Mouse (Mus musculus) midbrain, postnatal 0 days (tissue): Measurements from ENCODE around the gene Palm. TPM values are rescaled to one million over a fixed set of nuclear protein-coding genes. Genes with fewer than 3 reads are reported as not detected.
A peak's percentile ranks its signal among the peaks of the same experiment; 100 is the strongest.

ENCODE experiments used
- ATAC-seq: fragments of 200-750 bp; cut with Nextera tagmentation; 2 replicates; pipeline ENCODE4 v1.8.0; 2017; ENCODE audit warnings: moderate number of reproducible peaks, mild to moderate bottlenecking, moderate TSS enrichment, moderate library complexity; ENCODE audit not compliant: low FRiP score
- DNase-seq: peaks from one replicate; pipeline ENCODE4 v3.0.0-alpha.2; 2015; ENCODE audit warnings: low spot score
- H3K27ac ChIP-seq: fragments of 300-500 bp; sonication (generic); 2 replicates; pipeline ENCODE4 v1.5.1; 2014; ENCODE audit warnings: low read depth, mild to moderate bottlenecking, low read length, mixed read lengths
- H3K27me3 ChIP-seq: fragments of 300-500 bp; sonication (generic); 2 replicates; pipeline ENCODE4 v1.6.1; 2014; ENCODE audit warnings: low read length, control low read depth, mixed read lengths; ENCODE audit not compliant: insufficient read depth
- H3K36me3 ChIP-seq: fragments of 300-500 bp; sonication (generic); 2 replicates; pipeline ENCODE4 v1.6.1; 2014; ENCODE audit warnings: low read length, control low read depth, mixed read lengths; ENCODE audit not compliant: insufficient read depth
- H3K4me1 ChIP-seq: fragments of 300-500 bp; sonication (generic); 2 replicates; pipeline ENCODE4 v1.6.1; 2014; ENCODE audit warnings: mild to moderate bottlenecking, control low read depth, antibody characterized with exemption, low read length, mixed read lengths; ENCODE audit not compliant: insufficient read depth
- H3K4me2 ChIP-seq: fragments of 300-500 bp; sonication (generic); 2 replicates; pipeline ENCODE4 v1.6.1; 2014; ENCODE audit warnings: low read depth, mild to moderate bottlenecking, low read length, mixed read lengths; ENCODE audit not compliant: poor library complexity, severe bottlenecking
- H3K4me3 ChIP-seq: fragments of 300-500 bp; sonication (generic); 2 replicates; pipeline ENCODE4 v1.5.1; 2014; ENCODE audit warnings: low read depth, mild to moderate bottlenecking, low read length, moderate library complexity
- H3K9ac ChIP-seq: fragments of 300-500 bp; sonication (generic); replicated peaks from 2 replicates; pipeline ENCODE4 v1.6.1; 2014; ENCODE audit warnings: mild to moderate bottlenecking, low read length, moderate library complexity, mixed read lengths; ENCODE audit not compliant: poor library complexity, severe bottlenecking
- H3K9me3 ChIP-seq: fragments of 300-500 bp; sonication (generic); 2 replicates; pipeline ENCODE4 v1.6.1; 2016; ENCODE audit warnings: low read length, control low read depth
- CTCF ChIP-seq: IDR thresholded peaks from 2 replicates; pipeline ENCODE4 v1.5.1; 2016; ENCODE audit warnings: antibody characterized with exemption, mild to moderate bottlenecking
- WGBS: fragments of 180-500 bp; shearing (Covaris S2); extraction: QIAGEN DNeasy Blood & Tissue Kit; methylation state at CpG from one replicate; pipeline ENCODE4 v1.1.7; 2014; 5-methylcytosine and 5-hydroxymethylcytosine counted together
- polyA plus RNA-seq: library from polyadenylated mRNA; unstranded; fragments of >200 nt; fragmentation: Nextera tagmentation; extraction: Ambion mirVana; gene quantifications from 2 replicates; pipeline ENCODE4 v1.2.1, GENCODE M21; 2015
- total RNA-seq: library from RNA; depleted of rRNA; stranded (reverse); fragments of >200 nt; gene quantifications from 2 replicates; pipeline ENCODE4 v1.2.3, GENCODE M21; 2014

Gene Palm
- total and polyA plus RNA-seq, 2 experiments from 2014 or later = 165 to 302 TPM

DNA sequence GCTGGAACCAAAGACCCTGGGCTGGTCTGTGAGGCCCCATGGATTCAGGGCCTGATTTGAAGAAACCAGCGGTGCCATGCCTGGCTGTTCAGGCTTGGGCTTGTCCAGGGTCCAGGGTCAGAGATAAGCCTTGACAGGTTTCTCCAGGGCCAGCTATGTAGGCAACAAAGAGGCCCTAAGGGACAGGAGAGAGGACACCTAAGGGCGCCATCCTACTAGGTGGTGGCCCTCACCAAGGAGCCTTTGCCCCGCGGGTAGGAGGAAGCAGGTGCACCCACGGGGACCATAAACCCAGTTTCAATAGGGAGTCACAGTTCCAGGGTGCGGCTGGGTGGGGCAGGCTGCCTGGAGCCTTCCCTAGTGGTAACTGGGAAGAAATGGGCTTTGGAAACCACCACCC lies 29.6 kb downstream of the Palm start:
- no peak for TF ChIP-seq CTCF
- H3K36me3 ChIP-seq = peaks cover 23% of the 10 kb centered on the region
- no peaks in the 10 kb centered on the region for H3K27me3 ChIP-seq

DNA sequence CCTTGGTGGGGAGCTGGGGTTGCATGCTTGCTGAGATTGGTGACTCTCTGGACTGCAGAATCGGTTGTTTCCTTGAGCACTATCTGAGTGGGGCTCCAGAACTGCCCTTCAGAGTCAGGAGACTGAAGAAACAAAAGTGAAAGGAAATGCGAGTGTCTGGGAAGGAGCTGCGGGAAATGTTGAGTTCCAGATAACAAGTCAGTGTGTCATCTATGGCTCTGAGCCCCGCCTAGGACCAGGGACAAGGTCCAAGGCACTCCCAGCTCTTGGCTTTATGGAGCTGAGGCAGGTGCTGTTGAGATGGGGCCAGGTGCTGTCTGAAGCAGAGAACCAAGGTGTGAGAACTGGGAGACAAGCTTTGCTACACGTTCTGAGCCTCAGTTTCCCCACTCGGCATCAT lies 31.0 kb downstream of the Palm start:
- no peak for DNase-seq
- Histone ChIP-seq H3K4me1 (no peaks in the 10 kb centered on the region), H3K9ac (no peak overlapping the region), H3K4me2 (no peak overlapping the region), H3K4me3 (no peak overlapping the region), H3K36me3 (peaks cover 11% of the 10 kb centered on the region), H3K27ac (no peak overlapping the region), H3K9me3 (no peaks in the 10 kb centered on the region), H3K27me3 (no peaks in the 10 kb centered on the region)
- no peak for TF ChIP-seq CTCF
- ATAC-seq = no peak
- 68% methylated on average over 6 of the region's 6 CpGs for WGBS

More for the DNA sequence above, 29.6 kb downstream of the Palm start:
- Histone ChIP-seq H3K4me2 (no peak overlapping the region), H3K9me3 (no peaks in the 10 kb centered on the region), H3K4me1 (no peaks in the 10 kb centered on the region), H3K27ac (no peak overlapping the region), H3K9ac (no peak overlapping the region), H3K4me3 (no peak overlapping the region)
- ATAC-seq = no peak
- 82% methylated on average over 6 of the region's 6 CpGs for WGBS
- no peak for DNase-seq

DNA sequence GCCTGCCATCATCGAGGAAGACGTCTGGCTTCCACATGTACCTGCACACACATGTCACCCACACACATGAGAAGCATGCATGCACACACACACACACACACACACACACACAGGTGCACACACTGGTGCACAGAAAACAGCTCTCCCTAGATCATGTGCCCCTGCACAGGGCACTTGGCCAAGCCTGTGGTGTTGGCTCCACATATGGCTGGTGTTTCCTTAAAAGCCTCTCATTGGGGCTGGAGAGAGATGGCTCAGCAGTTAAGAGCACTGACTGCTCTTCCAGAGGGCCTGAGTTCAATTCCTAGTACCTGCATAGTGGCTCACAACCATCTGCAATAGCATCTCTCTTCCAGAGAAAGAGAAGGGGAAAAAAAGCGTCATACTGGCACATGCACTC lies 38.2 kb downstream of the Palm start:
- Histone ChIP-seq H3K4me1 (no peaks in the 10 kb centered on the region), H3K4me3 (no peak overlapping the region), H3K4me2 (no peak overlapping the region), H3K27me3 (no peaks in the 10 kb centered on the region), H3K27ac (no peak overlapping the region), H3K9me3 (no peaks in the 10 kb centered on the region), H3K36me3 (no peaks in the 10 kb centered on the region), H3K9ac (no peak overlapping the region)
- no peak for DNase-seq
- WGBS = 82% methylated on average over 3 of the region's 3 CpGs
- ATAC-seq = no peak
- no peak for TF ChIP-seq CTCF

DNA sequence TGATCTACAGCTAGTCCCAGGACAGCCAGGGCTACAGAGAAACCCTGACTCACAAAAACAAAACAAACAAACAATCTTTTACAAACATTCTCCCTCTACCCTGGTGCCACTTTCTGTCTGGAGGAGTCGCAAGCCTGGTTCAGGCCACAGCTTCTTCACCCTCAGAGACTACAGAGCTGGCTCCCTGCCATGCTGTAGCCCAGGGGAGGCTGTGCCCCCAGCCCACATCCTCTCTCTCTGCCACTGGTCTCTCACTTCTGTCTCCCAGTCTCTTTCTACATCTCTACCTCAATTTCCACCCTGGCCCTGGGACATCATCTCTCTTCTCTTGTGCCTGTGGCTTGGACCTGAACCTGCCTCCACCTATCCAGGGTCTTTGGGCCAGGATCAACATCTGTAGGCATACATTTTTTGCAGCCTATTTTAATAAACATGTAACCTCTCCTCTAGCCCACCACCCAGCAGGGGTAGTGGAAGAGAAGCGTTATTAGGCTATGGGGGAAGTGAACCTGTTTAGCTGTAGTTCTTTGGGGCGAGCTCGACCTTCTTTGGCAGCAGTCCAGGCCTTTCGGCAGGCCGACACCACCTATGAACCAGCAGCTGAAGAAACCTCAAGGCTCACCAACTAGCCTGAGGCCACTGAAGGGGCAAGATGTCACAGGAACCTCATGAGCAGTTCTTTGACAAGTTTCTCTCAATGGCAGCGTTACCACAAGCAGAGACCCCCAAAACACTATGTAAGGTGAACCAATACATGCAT lies 38.8 kb downstream of the Palm start:
- H3K4me1 ChIP-seq = no peaks in the 10 kb centered on the region
- TF ChIP-seq CTCF = no peak
- DNase-seq = no peak
- no peak overlapping the region for H3K27ac ChIP-seq
- no peak overlapping the region for H3K4me2 ChIP-seq
- WGBS = 75% methylated on average over 7 of the region's 7 CpGs
- no peaks in the 10 kb centered on the region for H3K9me3 ChIP-seq
- no peaks in the 10 kb centered on the region for H3K36me3 ChIP-seq
- no peak overlapping the region for H3K4me3 ChIP-seq
- H3K27me3 ChIP-seq = no peaks in the 10 kb centered on the region
- no peak overlapping the region for H3K9ac ChIP-seq
- no peak for ATAC-seq

DNA sequence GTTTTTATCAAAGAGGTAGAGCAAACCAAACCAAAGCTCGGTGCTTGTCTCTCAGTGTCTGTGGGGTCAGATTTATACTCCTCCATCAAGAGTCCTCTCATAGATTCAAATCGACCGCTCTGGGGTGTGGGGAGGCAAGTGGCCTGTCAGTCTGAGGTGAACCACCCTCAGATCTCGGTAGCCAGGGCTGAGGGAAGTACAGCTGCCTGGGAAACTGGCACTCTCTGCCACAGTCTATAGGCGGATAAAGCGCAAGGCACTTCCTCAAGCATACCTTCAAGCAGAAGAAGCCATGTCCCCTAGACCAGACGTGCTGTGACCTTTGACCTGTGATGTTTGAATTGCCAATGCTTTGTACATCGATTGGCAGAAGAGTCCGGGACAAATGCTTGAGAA lies 39.4 kb downstream of the Palm start:
- Histone ChIP-seq H3K4me3 (no peak overlapping the region), H3K4me1 (no peaks in the 10 kb centered on the region), H3K27ac (no peak overlapping the region), H3K4me2 (no peak overlapping the region), H3K9ac (no peak overlapping the region), H3K9me3 (no peaks in the 10 kb centered on the region), H3K36me3 (no peaks in the 10 kb centered on the region), H3K27me3 (no peaks in the 10 kb centered on the region)
- TF ChIP-seq CTCF = no peak
- 73% methylated on average over 9 of the region's 9 CpGs for WGBS
- ATAC-seq = no peak
- DNase-seq = no peak

DNA sequence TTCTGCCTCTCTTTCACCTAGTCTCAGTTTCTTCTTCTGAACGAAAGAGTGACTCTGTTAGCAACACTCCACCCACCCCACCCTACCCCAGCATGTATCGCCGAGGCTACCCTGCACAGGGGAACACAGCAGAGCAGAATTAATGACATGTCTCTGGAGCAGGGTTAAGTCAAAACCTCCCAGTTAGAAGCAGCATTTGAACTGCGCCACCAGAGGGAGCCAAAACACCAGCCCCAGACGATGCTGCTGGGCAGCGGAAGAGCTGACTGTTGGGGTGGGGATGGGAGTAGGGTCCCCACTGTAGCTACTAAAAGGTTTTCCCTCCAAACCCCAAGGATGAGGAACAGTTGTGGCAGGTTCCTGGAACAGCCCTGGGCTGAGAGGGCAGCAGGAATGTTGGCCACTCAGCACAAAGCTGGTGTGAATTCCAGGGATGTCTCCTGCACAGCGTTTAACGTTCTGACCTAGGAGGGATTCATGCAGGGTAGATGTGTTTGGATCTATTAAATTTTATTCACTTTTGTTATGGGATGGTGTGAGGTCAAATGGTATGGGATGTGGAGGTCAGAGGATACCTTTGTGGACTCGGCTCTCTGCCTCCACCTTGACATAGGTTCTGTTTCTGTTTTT lies 41.5 kb downstream of the Palm start:
- no peak overlapping the region for H3K4me3 ChIP-seq
- 23% methylated on average over 9 of the region's 9 CpGs for WGBS
- no peaks in the 10 kb centered on the region for H3K4me1 ChIP-seq
- H3K27ac ChIP-seq = no peak overlapping the region
- H3K9ac ChIP-seq = no peak overlapping the region
- no peak overlapping the region for H3K4me2 ChIP-seq
- TF ChIP-seq CTCF = peak; percentile 95
- H3K9me3 ChIP-seq = no peaks in the 10 kb centered on the region
- ATAC-seq = peak; percentile 38; the same call in 1 of the 2 replicates
- peak; percentile 79 for DNase-seq
- no peaks in the 10 kb centered on the region for H3K27me3 ChIP-seq
- H3K36me3 ChIP-seq = no peaks in the 10 kb centered on the region
